Mouse (Mus musculus): ENCODE measurements around the gene Mpv17l2. TPM values are rescaled to one million over a fixed set of nuclear protein-coding genes. Genes with fewer than 3 reads are reported as not detected.

The Mpv17l2 gene
- total and polyA plus RNA-seq, 2 experiments from 2014 or later = 26.6 to 50.3 TPM

DNA sequence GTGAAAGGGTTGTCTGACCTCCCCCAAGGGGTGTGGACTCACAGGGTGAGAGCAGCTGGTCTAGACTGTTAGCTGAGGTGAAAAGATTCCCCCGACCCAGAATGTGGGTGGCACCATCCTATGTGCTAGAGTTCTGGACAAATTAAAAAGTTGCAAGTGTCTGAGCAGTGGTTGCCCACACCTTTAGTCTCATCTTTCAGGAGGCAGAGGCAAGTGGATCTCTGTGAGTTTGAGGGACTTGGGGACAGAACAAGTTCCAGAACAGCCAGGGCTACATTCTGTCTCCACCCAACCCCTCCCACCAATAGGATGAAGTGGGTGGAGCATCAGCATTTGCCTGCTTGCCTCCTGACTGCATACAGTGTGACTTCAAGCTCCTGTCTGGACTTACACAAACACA is 1.4 kb upstream of the Mpv17l2 start:
- peaks cover 16% of the 10 kb centered on the region for H3K36me3 ChIP-seq (replicated peaks; ENCODE audit: control insufficient read depth, insufficient read depth, low read length)
- 0 out of 2 replicates have a peak overlapping the region, but pooled peaks have one; percentile 13 for H3K27ac ChIP-seq (ENCODE audit: low read depth)
- no peak for ATAC-seq (ENCODE audit: insufficient read depth, low read depth)
- TF ChIP-seq EP300 (IDR thresholded peaks at IDR 0.05; ENCODE audit: low read depth) (no peak), CTCF (IDR thresholded peaks at IDR 0.05; ENCODE audit: low read depth) (no peak)
- no peak overlapping the region for H3K9ac ChIP-seq (replicated peaks; ENCODE audit: low read depth, low read length)
- no peaks in the 10 kb centered on the region for H3K9me3 ChIP-seq (replicated peaks; ENCODE audit: control insufficient read depth, low read length)
- H3K4me1 ChIP-seq (ENCODE audit: control insufficient read depth, insufficient read depth) = peaks cover 25% of the 10 kb centered on the region
- whole genome bisulfite sequencing = 83% methylated on average over 1 of the region's 1 CpGs
- H3K27me3 ChIP-seq (ENCODE audit: control insufficient read depth, insufficient read depth, low read length) = no peaks in the 10 kb centered on the region
- H3K4me3 ChIP-seq (ENCODE audit: low read depth, low read length) = no peak overlapping the region
- no peak overlapping the region for H3K4me2 ChIP-seq (ENCODE audit: low read depth, low read length)
- no peak for DNase-seq (ENCODE audit: low spot score)

DNA sequence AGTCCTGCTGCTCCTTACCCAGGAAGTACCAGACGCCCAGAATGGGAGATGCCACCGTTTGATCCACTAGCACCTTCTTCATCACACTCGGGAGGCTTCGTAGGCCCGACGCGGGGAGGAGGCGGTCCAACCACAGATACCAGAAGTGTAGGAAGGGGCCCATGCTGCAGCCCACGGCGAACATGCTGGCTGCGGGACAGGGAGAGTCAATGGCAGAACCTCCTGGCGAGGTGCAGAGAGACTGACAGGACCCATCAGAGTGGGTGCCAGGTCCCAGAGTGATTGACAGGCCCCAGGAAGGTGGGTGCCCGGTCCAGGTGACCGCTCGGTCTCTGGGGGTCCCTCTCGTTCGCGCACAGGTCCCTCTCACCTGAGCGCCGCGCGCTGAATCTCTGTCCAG is 396 bp downstream of the Mpv17l2 start:
- peak overlapping the region; percentile 71 for H3K9ac ChIP-seq (replicated peaks; ENCODE audit: low read depth, low read length)
- no peaks in the 10 kb centered on the region for H3K9me3 ChIP-seq (replicated peaks; ENCODE audit: control insufficient read depth, low read length)
- no peaks in the 10 kb centered on the region for H3K27me3 ChIP-seq (ENCODE audit: control insufficient read depth, insufficient read depth, low read length)
- H3K4me3 ChIP-seq (ENCODE audit: low read depth, low read length) = peak overlapping the region; percentile 64
- ATAC-seq (ENCODE audit: insufficient read depth, low read depth) (peak; percentile 1; the same call in 1 of the 2 replicates), DNase-seq (ENCODE audit: low spot score) (no peak)
- H3K4me1 ChIP-seq (ENCODE audit: control insufficient read depth, insufficient read depth) = peaks cover 14% of the 10 kb centered on the region
- TF ChIP-seq CTCF (IDR thresholded peaks at IDR 0.05; ENCODE audit: low read depth) = no peak
- no peak for TF ChIP-seq EP300 (IDR thresholded peaks at IDR 0.05; ENCODE audit: low read depth)
- peak overlapping the region; percentile 75 for H3K27ac ChIP-seq (ENCODE audit: low read depth)
- H3K4me2 ChIP-seq (ENCODE audit: low read depth, low read length) = peak overlapping the region; percentile 94
- WGBS = under 1% methylated on average over 22 of the region's 22 CpGs
- peaks cover 28% of the 10 kb centered on the region for H3K36me3 ChIP-seq (replicated peaks; ENCODE audit: control insufficient read depth, insufficient read depth, low read length)

DNA sequence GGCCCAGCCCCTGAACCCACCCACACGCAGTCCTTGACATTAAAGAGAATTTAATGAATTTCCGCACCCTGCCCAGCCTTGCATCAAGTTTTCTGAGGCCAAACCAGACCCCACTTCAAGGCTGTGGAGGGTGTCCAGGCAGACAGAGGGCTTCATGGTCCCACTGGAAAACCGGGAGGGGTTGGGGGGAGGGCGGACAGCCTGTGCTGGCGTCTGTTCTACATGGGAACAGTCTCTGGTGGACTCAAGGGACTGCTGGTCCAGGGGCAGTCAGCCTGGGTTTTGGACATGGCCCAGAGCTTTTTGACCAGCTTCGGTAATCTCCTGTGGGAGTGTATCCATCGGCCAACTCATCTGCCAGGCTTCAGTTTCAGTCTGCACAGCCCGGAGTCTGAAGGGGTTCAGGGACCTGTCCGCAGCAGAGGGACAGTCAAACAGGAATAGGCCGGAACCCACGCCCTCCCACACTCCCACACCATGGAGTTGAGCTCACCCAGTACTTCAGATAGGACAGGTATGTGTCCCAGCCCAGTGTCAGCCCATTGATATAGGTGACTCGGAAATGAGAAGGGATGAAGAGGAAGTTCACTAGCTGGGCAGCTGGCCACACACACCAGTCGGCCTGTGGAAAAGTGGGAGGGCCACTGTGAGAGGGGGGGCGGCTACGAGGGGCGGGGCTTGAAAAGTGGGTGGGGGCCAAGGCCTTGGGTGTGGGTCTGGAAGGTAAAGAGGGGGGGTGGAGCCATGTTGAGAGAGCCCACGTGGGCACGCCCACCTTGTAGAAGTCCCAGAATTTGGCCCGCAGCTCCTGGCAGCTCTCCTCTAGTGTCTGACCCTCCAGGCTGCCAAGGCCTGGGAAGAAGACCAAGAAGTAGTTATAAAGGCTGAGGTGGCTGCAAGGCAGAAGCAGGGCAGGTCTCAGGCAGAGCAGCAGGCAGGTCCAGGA is 1.9 kb downstream of the Mpv17l2 start:
- WGBS = 58% methylated on average over 19 of the region's 19 CpGs
- Histone ChIP-seq H3K27ac (ENCODE audit: low read depth) (no peak overlapping the region), H3K9ac (replicated peaks; ENCODE audit: low read depth, low read length) (no peak overlapping the region), H3K27me3 (ENCODE audit: control insufficient read depth, insufficient read depth, low read length) (no peaks in the 10 kb centered on the region), H3K9me3 (replicated peaks; ENCODE audit: control insufficient read depth, low read length) (no peaks in the 10 kb centered on the region), H3K4me3 (ENCODE audit: low read depth, low read length) (no peak overlapping the region), H3K4me2 (ENCODE audit: low read depth, low read length) (no peak overlapping the region), H3K4me1 (ENCODE audit: control insufficient read depth, insufficient read depth) (peaks cover 21% of the 10 kb centered on the region), H3K36me3 (replicated peaks; ENCODE audit: control insufficient read depth, insufficient read depth, low read length) (peaks cover 28% of the 10 kb centered on the region)
- DNase-seq (ENCODE audit: low spot score) (no peak), ATAC-seq (ENCODE audit: insufficient read depth, low read depth) (no peak)
- no peak for TF ChIP-seq EP300 (IDR thresholded peaks at IDR 0.05; ENCODE audit: low read depth)
- no peak for TF ChIP-seq CTCF (IDR thresholded peaks at IDR 0.05; ENCODE audit: low read depth)

DNA sequence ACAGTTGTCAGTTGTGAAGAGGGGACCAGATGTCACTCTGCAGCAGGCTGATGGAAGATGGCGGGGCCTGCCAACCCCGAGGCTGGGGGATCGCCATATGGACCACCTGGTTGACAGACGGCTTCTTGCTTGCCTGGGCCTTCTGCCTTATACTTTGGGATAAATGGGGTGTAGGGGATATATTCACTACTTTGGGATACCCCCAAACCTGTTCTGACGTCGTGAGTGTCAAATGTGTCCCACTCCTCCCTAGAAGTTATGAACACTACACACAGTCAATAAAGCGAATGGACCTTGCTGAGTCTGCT is 2.5 kb downstream of the Mpv17l2 start:
- ATAC-seq (ENCODE audit: insufficient read depth, low read depth) = no peak
- no peak overlapping the region for H3K4me2 ChIP-seq (ENCODE audit: low read depth, low read length)
- no peak overlapping the region for H3K4me3 ChIP-seq (ENCODE audit: low read depth, low read length)
- no peaks in the 10 kb centered on the region for H3K27me3 ChIP-seq (ENCODE audit: control insufficient read depth, insufficient read depth, low read length)
- H3K4me1 ChIP-seq (ENCODE audit: control insufficient read depth, insufficient read depth) = peaks cover 27% of the 10 kb centered on the region
- DNase-seq (ENCODE audit: low spot score) = no peak
- TF ChIP-seq EP300 (IDR thresholded peaks at IDR 0.05; ENCODE audit: low read depth) (no peak), CTCF (IDR thresholded peaks at IDR 0.05; ENCODE audit: low read depth) (no peak)
- no peak overlapping the region for H3K9ac ChIP-seq (replicated peaks; ENCODE audit: low read depth, low read length)
- no peaks in the 10 kb centered on the region for H3K9me3 ChIP-seq (replicated peaks; ENCODE audit: control insufficient read depth, low read length)
- H3K27ac ChIP-seq (ENCODE audit: low read depth) = no peak overlapping the region
- 88% methylated on average over 7 of the region's 7 CpGs for WGBS
- peaks cover 28% of the 10 kb centered on the region for H3K36me3 ChIP-seq (replicated peaks; ENCODE audit: control insufficient read depth, insufficient read depth, low read length)

DNA sequence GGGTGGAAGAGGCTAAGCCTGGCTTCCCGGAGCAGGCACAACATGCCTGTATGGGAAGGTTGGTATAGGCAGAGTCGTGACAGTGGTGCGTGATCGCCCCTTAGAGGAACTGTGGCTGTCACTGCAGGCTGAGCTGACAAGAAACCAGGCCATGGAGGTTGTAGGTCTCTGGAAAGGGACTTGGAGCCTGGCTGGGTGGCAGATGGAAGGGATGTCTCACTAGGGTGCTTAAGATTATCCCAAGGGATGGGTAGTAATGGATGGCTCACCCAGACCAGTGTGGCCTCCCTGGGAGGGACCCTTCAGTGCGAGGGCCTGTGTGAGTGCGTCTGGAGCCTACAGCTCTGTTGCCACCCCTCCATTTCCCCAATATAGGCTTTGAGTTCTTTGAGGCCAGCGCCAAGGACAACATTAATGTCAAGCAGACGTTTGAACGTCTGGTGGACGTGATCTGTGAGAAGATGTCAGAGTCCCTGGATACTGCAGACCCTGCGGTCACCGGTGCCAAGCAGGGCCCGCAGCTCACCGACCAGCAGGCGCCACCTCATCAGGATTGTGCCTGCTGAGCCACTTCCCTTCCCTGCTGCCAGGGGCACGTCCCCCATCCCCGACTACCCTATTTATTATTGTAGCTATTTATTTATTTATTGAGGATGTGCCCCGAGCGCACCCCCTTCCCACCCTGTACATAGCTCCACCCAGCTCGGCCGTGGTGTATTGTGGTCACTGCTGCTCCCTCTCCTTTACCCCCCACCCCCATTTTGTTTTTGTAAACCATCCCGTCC is 3.0 kb downstream of the Mpv17l2 start:
- TF ChIP-seq CTCF (IDR thresholded peaks at IDR 0.05; ENCODE audit: low read depth) = peak; percentile 50
- no peak for TF ChIP-seq EP300 (IDR thresholded peaks at IDR 0.05; ENCODE audit: low read depth)
- Histone ChIP-seq H3K9ac (replicated peaks; ENCODE audit: low read depth, low read length) (no peak overlapping the region), H3K9me3 (replicated peaks; ENCODE audit: control insufficient read depth, low read length) (no peaks in the 10 kb centered on the region), H3K4me1 (ENCODE audit: control insufficient read depth, insufficient read depth) (peaks cover 28% of the 10 kb centered on the region), H3K4me3 (ENCODE audit: low read depth, low read length) (no peak overlapping the region), H3K27me3 (ENCODE audit: control insufficient read depth, insufficient read depth, low read length) (no peaks in the 10 kb centered on the region), H3K4me2 (ENCODE audit: low read depth, low read length) (no peak overlapping the region), H3K27ac (ENCODE audit: low read depth) (no peak overlapping the region), H3K36me3 (replicated peaks; ENCODE audit: control insufficient read depth, insufficient read depth, low read length) (peaks cover 28% of the 10 kb centered on the region)
- 73% methylated on average over 22 of the region's 22 CpGs for WGBS
- DNase-seq (ENCODE audit: low spot score) (no peak), ATAC-seq (ENCODE audit: insufficient read depth, low read depth) (no peak)

All from heart, postnatal 0 days (tissue).